Mouse (Mus musculus): ENCODE data around the gene Dph5.
"Not testable (repeated sequence)": the region's sequence is repeated elsewhere in the genome, so short reads cannot be mapped to it uniquely, and the experiment has no call there.

Dph5 gene

GRCm38 (mm10) chr3:115893166-115893565 lies 5.5 kb downstream of the Dph5 start:
- no peak for DNase-seq (ENCODE audit: low spot score in 2 of 2)

- DNase-seq (ENCODE audit: low spot score in 2 of 2): no peak
Observed at GRCm38 (mm10) chr3:115898354-115898948, 10.8 kb downstream of the Dph5 start.

DNA sequence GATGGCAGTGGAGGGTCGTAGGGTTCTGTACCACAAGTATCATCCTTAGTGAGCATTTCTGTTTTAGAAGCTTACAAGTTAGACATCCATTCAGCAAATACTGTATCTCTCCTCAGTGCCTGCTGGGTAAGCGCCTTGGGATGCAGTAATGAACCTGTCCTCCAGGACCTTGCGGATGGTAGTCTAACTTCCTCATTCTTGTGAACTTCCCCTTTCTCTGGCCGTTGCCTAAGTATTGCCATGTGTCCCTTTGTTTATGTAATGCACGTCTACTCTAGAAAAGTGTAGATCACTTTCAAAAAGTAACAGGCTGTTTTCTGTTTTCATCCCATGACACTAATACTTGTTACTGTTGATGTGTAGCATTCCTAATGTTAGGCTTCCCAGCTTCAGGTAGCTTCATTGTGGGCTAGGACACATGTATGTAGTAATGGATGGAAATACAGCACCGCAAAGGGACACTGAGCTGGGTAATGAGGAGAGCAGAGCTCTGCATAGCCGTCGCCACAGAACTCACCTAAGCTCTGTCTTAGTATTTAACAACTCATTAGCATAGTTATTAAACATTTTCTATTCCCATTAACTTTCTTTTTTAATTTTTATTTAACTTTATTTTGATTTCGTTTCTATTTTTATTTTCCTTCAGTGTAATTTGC lies 14.8 kb downstream of the Dph5 start:
- no peak for DNase-seq (ENCODE audit: low spot score in 2 of 2)

DNA sequence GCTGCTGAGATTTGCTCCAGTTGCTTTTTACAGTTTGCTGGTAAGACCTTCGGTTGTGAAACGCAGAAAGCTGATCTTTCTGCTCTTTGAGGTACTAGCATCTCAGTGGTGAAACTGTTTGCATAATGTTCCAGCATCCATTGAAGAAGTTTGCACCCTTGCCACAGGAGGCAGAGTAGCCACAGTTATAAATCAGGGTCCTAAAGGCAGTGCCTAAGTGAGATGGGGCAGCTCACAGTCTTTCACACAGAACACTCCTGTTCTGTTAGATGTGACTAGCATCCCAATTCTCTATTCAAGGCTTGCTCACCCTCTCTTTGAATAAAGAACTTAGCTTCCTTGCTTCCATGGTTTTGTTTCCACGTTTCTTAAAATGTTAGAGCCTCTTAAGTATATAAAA lies 17.4 kb downstream of the Dph5 start:
- DNase-seq (ENCODE audit: low spot score in 2 of 2): no peak

DNA sequence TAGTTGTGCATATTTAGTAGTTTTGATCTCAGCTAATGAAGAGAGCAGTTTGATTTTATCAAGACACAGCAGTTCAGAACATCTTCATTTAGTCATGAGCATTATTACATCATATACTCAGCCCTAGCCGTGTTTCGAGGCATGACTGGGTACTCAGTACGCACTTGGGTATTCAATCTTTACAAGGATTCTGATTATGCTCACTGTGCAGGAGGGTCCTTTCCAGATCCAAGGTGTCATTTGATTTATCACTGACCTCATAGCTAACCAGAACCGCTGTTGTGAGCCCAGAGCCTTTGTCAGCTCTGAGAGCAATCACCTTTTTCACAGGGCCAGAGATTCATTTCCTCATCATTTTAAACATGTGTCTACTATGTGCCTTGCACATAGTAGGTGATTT lies 17.9 kb downstream of the Dph5 start:
- DNase-seq (ENCODE audit: low spot score in 2 of 2): no peak

- not testable (repeated sequence) for DNase-seq (ENCODE audit: low spot score in 2 of 2)
Observed at GRCm38 (mm10) chr3:115907406-115907805, 19.8 kb downstream of the Dph5 start.

GRCm38 (mm10) chr3:115924401-115925190 lies 37.0 kb downstream of the Dph5 start:
- peak; percentile 6 to 28 for DNase-seq (ENCODE audit: low spot score in 2 of 2)

- no peak for DNase-seq (ENCODE audit: low spot score in 2 of 2)
Observed at GRCm38 (mm10) chr3:115926531-115926930, 38.9 kb downstream of the Dph5 start.

- DNase-seq (ENCODE audit: low spot score in 2 of 2): no peak
Observed at GRCm38 (mm10) chr3:115931701-115932100, 44.1 kb downstream of the Dph5 start.

GRCm38 (mm10) chr3:115933293-115934186 lies 45.9 kb downstream of the Dph5 start:
- DNase-seq (ENCODE audit: low spot score in 2 of 2): no peak

DNA sequence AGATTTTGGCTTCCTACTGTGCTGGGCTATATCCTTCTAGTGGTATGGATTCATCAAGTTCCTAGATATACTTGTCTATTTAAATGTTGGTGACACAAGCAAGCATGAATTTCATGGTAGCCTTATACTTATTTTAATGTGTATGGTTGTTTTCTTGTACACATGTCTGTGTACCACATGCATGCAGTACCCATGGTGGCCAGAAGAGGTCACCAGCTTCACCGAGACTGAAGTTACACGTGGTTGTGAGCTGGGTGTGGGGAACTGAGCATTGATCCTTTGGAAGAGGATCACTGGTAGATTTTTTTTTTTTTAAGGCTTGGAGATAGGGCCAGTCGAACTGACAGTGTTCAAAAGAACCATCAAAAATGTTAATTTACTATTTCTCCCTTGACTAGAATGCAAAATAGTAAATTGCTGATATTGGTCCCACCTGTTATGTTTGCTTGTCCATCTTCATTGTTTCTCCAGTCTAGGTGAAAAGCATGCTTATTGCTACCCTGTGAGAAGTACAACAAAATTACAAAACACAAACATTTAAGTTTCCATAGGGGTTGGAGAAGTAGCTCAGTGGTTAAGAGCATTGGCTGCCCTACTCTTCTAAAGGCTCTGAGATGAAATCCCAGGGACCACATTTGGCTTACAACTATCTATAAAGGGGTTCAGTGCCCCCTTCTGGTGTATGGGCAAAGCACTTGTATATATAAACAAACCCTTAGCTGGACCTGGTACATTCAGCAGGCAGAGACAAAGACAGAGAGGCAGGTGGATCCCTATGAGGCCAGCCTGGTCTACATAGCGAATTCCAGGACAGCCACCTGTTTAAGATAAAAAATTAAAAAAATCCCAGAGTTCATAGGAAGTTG lies 49.3 kb downstream of the Dph5 start:
- peak in 1 of 2 experiments; percentile 29 for DNase-seq (ENCODE audit: low spot score in 2 of 2)

GRCm38 (mm10) chr3:115937807-115938206 lies 50.2 kb downstream of the Dph5 start:
- DNase-seq (ENCODE audit: low spot score in 2 of 2): no peak

- DNase-seq (ENCODE audit: low spot score in 2 of 2): no peak
Observed at GRCm38 (mm10) chr3:115940510-115940909, 52.9 kb downstream of the Dph5 start.

DNA sequence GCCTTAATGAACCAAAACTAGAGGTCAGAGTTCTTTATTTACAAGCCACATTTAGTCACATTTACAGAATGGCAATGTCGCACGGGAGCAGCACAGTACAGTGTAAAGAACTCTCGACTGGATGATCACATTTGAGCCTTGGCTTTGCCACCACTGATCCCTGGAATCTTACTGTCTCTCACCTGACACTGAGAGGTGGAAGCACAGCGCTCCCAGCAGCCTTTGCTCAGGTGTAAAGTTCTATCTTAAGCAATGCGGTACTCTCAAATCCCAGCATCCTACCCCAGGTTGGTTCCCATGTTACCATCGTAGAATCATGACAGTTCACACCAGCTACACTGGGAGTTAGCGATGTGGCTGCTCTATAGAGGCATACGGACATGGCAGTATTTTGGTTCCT lies 53.8 kb downstream of the Dph5 start:
- no peak for DNase-seq (ENCODE audit: low spot score in 2 of 2)

GRCm38 (mm10) chr3:115944376-115944775 lies 56.7 kb downstream of the Dph5 start:
- DNase-seq (ENCODE audit: low spot score in 2 of 2): no peak

DNA sequence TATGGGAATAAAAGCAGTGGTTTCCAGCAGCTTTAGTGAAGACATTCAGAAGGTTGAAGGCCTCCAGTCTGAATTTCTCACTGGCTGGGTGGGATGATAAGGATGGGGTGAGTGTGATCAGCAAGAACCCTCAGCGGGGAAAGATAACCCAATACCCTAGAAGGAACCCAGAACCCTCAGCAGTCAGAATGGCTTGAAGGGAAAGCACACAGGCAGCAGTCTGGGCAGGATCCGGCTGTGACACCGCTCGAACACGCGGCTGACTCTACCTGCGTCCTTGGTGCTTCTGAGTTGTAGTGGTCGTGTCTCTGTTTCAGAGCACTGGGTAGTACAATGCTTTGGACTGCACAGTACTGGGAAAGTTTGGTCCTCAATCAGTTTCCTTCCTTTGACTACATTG lies 58.6 kb downstream of the Dph5 start:
- DNase-seq (ENCODE audit: low spot score in 2 of 2): no peak

- DNase-seq (ENCODE audit: low spot score in 2 of 2): no peak
Observed at GRCm38 (mm10) chr3:115949220-115949920, 61.7 kb downstream of the Dph5 start.

DNA sequence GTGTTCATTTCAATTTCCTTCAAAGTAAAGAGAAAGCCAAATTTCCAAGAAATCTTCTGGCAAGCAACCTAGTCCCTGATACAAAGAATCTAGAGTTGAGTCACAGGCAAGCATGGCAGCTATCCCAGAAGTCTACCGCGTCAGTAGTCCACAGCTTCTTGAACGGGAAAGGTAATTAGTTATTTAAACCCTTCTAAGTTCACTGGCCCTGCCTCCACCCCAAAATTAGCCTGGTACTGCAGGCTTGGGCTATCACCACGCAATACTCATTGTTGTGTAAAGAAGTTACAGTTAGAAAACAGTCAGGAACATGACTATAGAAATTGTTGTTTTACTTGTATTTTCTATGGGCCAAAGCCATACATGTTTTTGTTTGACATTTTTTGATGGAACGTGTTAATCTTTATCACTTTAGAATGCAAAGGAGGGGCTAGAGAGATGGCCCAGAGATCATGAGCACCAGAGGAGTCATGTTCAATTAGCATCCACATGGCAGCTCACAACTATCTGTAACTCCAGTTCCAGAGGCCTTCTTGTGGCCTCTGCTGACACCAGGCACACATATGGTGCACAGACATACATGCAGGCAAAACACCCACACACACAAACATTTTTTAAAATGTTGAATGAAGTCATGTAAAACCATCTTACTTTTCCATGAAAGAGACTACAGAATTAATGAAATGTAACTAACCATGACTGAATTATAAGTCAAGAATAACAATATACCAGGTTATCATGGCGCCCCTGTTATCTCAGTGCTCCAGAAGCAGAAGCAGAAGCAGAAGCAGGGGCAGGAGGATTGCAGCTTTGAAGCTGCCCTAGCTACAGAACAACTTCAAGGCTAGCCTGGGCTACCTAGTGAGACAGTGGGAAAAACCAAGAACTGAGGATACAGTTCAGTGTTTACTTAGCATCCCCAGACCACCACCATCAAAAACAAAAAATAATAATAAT lies 62.6 kb downstream of the Dph5 start:
- DNase-seq (ENCODE audit: low spot score in 2 of 2): peak in 1 of 2 experiments; percentile 21

DNA sequence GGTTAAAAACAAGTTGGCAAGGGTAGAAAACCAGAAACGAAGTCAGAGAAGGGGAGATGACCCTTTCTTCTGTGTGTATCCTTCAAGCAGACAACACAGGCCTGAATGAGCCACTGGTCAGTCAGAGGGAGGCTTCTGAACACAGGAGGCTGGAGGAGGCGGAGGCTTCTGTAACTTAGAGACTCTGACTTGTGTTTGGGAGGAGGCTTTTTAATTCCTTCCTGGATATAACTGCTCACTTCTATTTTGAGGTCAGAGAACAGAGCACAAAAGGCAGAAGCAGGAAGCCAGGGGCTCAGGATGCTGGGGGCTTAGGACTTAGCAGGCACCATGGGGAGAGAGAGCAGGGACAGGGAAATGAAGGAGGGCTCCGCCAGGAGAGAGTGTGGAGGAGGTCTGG lies 63.6 kb downstream of the Dph5 start:
- DNase-seq (ENCODE audit: low spot score in 2 of 2): peak in 1 of 2 experiments; percentile 19
